Mouse (Mus musculus) liver, embryonic 16.5 days (tissue): ENCODE results near the gene Tcte3. TPM values are rescaled to one million over a fixed set of nuclear protein-coding genes. Genes with fewer than 3 reads are reported as not detected.
"Not testable (repeated sequence)": the region's sequence is repeated elsewhere in the genome, so short reads cannot be mapped to it uniquely, and the experiment has no call there.

Experiments used
- ATAC-seq: fragments of 200-750 bp; cut with Nextera tagmentation; 2 replicates; pipeline ENCODE4 v1.8.0; 2017; ENCODE audit warnings: low read depth, mild to moderate bottlenecking, moderate number of reproducible peaks, moderate library complexity
- H3K27ac ChIP-seq: fragments of 300-500 bp; sonication (generic); 2 replicates; pipeline ENCODE4 v1.5.1; 2014; ENCODE audit warnings: mild to moderate bottlenecking, low read length
- H3K27me3 ChIP-seq: fragments of 300-500 bp; sonication (generic); 2 replicates; pipeline ENCODE4 v1.6.1; 2014; ENCODE audit warnings: low read depth, low read length, mixed read lengths; ENCODE audit not compliant: control insufficient read depth, insufficient read depth
- H3K36me3 ChIP-seq: fragments of 300-500 bp; sonication (generic); 2 replicates; pipeline ENCODE4 v1.6.1; 2014; ENCODE audit warnings: mild to moderate bottlenecking; ENCODE audit not compliant: control insufficient read depth, insufficient read depth
- H3K4me1 ChIP-seq: fragments of 300-500 bp; sonication (generic); 2 replicates; pipeline ENCODE4 v1.6.1; 2014; ENCODE audit warnings: low read depth, low read length, mixed read lengths; ENCODE audit not compliant: control insufficient read depth
- H3K4me2 ChIP-seq: fragments of 300-500 bp; sonication (generic); 2 replicates; pipeline ENCODE4 v1.6.1; 2014; ENCODE audit warnings: low read depth, low read length, mixed read lengths
- H3K4me3 ChIP-seq: fragments of 300-500 bp; sonication (generic); 2 replicates; pipeline ENCODE4 v1.5.1; 2014; ENCODE audit warnings: low read depth, mild to moderate bottlenecking, low read length
- H3K9ac ChIP-seq: fragments of 300-500 bp; sonication (generic); 2 replicates; pipeline ENCODE4 v1.6.1; 2014; ENCODE audit warnings: low read depth, low read length
- H3K9me3 ChIP-seq: fragments of 300-500 bp; sonication (generic); replicated peaks from 2 replicates; pipeline ENCODE4 v1.6.1; 2016; ENCODE audit warnings: low read length; ENCODE audit not compliant: control insufficient read depth
- WGBS: fragments of 180-500 bp; shearing (Covaris S2); extraction: QIAGEN DNeasy Blood & Tissue Kit; methylation state at CpG from one replicate; pipeline ENCODE4 v1.1.7; 2014; ENCODE audit not compliant: insufficient replicate concordance; 5-methylcytosine and 5-hydroxymethylcytosine counted together
- polyA plus RNA-seq: library from polyadenylated mRNA; unstranded; fragments of >200 nt; fragmentation: Nextera tagmentation; extraction: Ambion mirVana; gene quantifications from 2 replicates; pipeline ENCODE4 v1.2.1, GENCODE M21; 2015

Tcte3 gene
- polyA plus RNA-seq, 1 experiment from 2014 or later, result 1.5 TPM

DNA sequence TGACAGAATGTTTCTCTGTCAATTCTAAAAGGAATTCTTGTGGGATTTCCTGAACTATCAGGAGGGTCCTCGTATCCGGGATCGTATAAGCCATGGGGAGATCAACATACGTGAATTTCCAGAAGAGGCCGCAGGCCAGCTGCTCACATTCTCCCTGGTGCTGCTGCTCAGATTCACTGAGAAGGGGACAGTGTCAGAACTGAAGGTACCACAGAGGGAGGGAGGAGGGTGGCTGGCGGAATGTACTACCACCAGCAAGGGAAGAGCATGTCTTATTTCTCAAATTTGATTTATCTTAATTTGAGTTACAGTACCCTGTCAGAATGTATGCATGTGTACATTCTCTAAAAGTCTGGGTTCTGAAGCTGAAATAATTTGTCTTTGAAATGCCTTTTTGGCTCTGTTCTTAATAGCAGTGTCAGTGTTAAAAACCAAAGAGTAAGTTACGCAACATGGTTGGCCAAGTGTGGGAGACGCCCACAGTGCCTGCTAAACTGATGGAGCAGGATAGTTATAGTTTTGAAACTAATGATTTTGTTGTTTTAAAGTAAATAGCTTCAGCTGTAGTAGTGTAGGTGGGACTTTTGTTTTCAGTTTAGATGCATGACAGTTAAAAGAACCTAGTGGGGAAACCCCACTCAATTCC, 12.0 kb upstream of the Tcte3 start:
- H3K4me2 ChIP-seq, H3K36me3 ChIP-seq, H3K4me3 ChIP-seq, H3K27ac ChIP-seq, H3K27me3 ChIP-seq, H3K9me3 ChIP-seq, H3K4me1 ChIP-seq, H3K9ac ChIP-seq: not testable (repeated sequence)
- ATAC-seq, result peak; percentile 59
- whole genome bisulfite sequencing, result 85% methylated on average over 5 of the region's 8 CpGs

DNA sequence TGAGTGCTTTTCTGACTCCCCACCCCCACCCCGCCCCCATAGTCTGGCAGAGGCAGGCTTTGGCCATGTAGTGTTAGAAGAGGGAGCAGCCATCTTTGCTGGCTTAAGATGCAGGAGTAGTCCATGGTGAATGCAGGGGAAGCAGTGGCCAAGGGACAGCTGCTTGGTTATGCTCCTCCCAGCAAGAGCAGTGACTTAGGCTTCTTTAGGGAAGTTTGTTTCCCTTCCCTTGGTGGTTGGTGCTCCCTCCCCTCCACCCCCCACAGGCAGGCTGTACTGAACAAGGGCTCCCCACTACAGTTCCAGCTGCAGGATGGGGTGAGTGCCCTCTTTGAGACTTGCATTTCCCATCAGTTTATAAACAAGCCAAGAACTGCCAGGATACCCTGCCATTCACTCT, 11.5 kb upstream of the Tcte3 start:
- not testable (repeated sequence) for H3K27me3 ChIP-seq, H3K27ac ChIP-seq, H3K9ac ChIP-seq, H3K4me3 ChIP-seq, H3K4me2 ChIP-seq, H3K4me1 ChIP-seq, H3K9me3 ChIP-seq, H3K36me3 ChIP-seq
- ATAC-seq, result peak; percentile 12; the same call in 1 of the 2 replicates
- WGBS, result 64% methylated on average over 1 of the region's 1 CpGs

DNA sequence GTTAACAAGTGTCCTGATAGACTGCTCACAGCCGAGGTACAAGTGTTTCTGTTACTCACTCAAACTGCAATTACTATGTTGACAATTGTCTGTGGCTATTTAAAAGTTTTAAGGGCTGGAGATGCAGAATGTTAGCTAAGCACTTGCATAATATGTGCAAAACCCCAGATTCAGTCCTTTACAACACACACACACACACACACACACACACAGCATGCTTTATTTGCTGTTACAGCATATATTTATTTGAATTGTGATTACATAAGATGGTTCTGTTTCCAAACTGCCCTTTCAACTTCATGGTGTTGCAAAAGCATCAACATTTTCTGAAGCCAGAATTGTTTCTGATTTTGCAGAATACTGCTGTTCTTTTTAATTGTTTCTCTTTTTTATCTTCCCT, 9.1 kb upstream of the Tcte3 start:
- not testable (repeated sequence) for H3K4me3 ChIP-seq, H3K27me3 ChIP-seq, H3K36me3 ChIP-seq, H3K4me1 ChIP-seq, H3K27ac ChIP-seq, H3K9me3 ChIP-seq, H3K9ac ChIP-seq, H3K4me2 ChIP-seq
- ATAC-seq, result peak; percentile 69
- no CpG with 5 or more reads among the region's 1 CpGs for WGBS

DNA sequence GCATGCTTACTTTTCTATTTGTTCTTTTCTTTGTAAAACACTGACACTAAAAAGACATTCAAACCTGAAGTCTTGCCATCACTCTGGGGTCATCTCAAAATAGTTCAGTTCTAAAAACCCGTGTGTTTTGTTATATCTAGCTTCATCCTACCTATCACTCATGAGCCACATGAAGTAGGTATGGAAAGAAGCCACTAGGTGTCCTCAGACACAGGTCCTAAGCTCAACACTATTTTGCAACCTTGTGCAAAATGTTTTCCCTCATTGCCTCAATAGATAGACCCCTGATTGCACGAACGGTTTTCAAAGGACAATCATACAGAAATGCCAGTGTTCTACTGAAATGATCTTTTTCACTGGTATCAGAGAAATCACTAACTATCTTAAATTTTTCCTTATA, 833 bp downstream of the Tcte3 start:
- peak; percentile 20; the same call in 1 of the 2 replicates for ATAC-seq

DNA sequence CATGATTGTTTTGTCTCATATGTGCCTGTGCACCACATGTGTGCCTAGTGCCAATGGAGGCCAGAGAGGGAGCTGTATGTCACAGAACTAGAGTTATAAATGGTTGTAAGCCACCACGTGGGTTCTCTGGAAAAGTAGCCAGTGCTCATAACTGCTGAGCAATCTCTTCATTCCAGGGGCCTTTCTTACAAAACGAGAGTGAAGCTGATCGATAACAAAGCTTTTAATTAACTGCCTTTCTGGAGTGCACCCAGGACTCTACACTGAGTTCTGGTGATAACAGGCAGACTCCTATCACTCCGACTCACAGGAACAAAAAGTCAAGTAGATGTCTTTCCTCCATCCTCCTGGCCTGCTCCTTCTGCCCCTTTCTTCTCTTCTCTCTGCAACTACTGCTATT, 9.9 kb downstream of the Tcte3 start:
- not testable (repeated sequence) for H3K4me3 ChIP-seq, H3K27ac ChIP-seq, H3K4me1 ChIP-seq, H3K9me3 ChIP-seq, H3K36me3 ChIP-seq, H3K4me2 ChIP-seq, H3K9ac ChIP-seq, H3K27me3 ChIP-seq
- no CpG with 5 or more reads among the region's 4 CpGs for WGBS
- ATAC-seq, result peak; percentile 77

More for the DNA sequence above, 833 bp downstream of the Tcte3 start:
- H3K4me3 ChIP-seq, H3K4me2 ChIP-seq, H3K27ac ChIP-seq, H3K4me1 ChIP-seq, H3K27me3 ChIP-seq, H3K36me3 ChIP-seq, H3K9ac ChIP-seq, H3K9me3 ChIP-seq: not testable (repeated sequence)
- no CpG with 5 or more reads among the region's 3 CpGs for WGBS

DNA sequence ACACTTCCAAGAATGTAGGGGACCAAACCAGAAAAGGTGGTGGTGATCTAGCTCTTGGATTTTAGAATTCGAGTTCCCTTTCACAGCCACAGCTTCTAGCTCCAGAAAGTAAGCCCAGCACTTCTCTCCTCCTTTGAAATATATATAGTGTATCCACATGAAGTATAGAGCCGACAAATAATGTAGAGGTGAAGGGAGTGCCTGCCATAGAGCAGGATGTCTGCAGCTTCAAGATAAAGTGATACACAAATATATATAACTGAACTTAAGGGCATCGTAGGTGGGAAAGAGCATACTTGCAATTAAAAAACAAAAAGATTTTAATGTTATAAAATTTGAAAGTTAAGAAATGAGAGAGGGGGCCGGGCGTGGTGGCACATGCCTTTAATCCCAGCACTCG, 15.8 kb downstream of the Tcte3 start:
- H3K9ac ChIP-seq, H3K4me1 ChIP-seq, H3K27me3 ChIP-seq, H3K36me3 ChIP-seq, H3K4me2 ChIP-seq, H3K4me3 ChIP-seq, H3K27ac ChIP-seq, H3K9me3 ChIP-seq: not testable (repeated sequence)
- WGBS, result no CpG with 5 or more reads among the region's 6 CpGs
- 0 out of 2 replicates have a peak, but pooled peaks have one; percentile 9 for ATAC-seq

DNA sequence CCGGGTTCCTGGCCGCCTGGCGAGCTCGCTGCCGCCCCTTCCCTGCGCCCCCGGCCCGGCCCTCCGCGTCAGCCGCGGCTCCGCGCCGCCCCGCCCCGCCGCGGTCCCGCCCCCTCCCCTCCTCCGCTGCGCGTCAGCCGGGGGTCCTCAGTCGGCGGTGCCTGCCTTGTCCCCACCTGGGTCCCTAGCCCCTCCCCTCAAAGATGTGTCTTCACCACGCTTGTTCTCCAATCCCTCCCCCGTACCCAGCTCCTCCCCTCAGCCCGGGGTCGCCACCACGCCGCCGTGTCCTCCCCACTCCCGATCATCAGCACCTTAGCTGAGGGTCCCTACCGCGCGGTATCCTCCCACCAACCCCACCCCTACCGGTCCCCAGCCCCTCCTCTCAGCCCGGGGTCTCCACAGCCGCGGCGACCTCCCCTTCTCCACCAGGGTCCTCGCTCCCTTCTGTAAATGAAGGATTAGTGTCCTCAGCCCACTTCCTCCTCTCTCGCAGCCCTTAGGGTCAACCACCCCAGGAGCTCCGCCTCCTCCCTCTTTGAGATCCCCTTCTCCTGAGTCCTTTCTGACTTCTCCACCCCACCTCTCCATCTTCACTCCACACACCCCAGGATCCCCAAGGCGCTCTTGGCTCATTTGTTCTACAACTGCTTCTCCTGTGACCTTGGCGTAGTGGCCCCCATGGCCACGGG, 16.6 kb downstream of the Tcte3 start:
- not testable (repeated sequence) for H3K27me3 ChIP-seq, H3K4me3 ChIP-seq, H3K9me3 ChIP-seq, H3K4me2 ChIP-seq, H3K4me1 ChIP-seq, H3K36me3 ChIP-seq, H3K9ac ChIP-seq, H3K27ac ChIP-seq
- whole genome bisulfite sequencing, result no CpG with 5 or more reads among the region's 48 CpGs
- ATAC-seq, result peak; percentile 47

DNA sequence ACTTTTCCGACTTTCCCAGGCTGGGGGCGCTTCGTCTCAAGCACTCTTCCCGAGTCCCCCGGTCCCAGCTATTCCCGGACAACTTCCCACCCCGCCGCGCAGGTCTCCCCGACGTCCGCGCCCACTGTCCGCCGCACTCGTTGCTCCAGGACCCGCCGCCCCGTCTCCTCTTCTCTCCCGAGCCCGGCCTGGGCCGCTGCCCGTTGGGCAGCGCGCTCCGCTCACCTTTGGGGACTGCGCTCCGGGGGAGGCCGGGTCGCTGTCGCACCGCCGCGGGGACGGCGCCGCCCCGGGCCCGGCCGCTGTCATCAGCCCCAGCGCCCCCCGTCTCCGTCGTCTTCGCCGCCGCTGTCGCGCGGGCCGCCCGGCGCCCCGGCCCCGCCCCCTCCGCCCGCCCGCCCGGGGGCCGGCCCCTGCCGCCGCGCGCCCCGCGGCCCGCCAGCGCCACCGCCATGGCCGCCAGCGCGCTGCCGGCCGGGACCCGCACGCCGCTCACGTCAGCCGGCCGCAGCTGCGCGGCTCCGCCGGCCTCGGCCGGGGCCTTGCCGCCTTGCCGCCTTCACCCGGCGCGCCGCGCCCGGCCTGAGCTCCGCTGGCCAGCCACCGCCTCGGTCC, 17.3 kb downstream of the Tcte3 start:
- H3K27me3 ChIP-seq, H3K4me2 ChIP-seq, H3K36me3 ChIP-seq, H3K4me3 ChIP-seq, H3K4me1 ChIP-seq, H3K27ac ChIP-seq, H3K9ac ChIP-seq, H3K9me3 ChIP-seq: not testable (repeated sequence)
- WGBS, result no CpG with 5 or more reads among the region's 97 CpGs
- peak; percentile 78 for ATAC-seq

DNA sequence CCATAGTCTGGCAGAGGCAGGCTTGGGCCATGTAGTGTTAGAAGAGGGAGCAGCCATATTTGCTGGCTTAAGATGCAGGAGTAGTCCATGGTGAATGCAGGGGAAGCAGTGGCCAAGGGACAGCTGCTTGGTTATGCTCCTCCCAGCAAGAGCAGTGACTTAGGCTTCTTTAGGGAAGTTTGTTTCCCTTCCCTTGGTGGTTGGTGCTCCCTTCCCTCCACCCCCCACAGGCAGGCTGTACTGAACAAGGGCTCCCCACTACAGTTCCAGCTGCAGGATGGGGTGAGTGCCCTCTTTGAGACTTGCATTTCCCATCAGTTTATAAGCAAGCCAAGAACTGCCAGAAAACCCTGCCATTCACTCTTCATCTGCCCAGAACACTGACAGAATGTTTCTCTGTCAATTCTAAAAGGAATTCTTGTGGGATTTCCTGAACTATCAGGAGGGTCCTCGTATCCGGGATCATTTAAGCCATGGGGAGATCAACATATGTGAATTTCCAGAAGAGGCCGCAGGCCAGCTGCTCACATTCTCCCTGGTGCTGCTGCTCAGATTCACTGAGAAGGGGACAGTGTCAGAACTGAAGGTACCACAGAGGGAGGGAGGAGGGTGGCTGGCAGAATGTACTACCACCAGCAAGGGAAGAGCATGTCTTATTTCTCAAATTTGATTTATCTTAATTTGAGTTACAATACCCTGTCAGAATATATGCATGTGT, 19.6 kb downstream of the Tcte3 start:
- H3K4me1 ChIP-seq, ATAC-seq, H3K27me3 ChIP-seq, H3K9me3 ChIP-seq, H3K36me3 ChIP-seq, H3K4me3 ChIP-seq, H3K9ac ChIP-seq: not testable (repeated sequence)
- 0 out of 2 replicates have a peak overlapping the region, but pooled peaks have one; percentile 30 for H3K4me2 ChIP-seq
- 83% methylated on average over 3 of the region's 3 CpGs for WGBS
- peak overlapping the region; percentile 68 for H3K27ac ChIP-seq
